8 mouse cellular contexts compared by ENCODE assay signal in the genomic region with DNA sequence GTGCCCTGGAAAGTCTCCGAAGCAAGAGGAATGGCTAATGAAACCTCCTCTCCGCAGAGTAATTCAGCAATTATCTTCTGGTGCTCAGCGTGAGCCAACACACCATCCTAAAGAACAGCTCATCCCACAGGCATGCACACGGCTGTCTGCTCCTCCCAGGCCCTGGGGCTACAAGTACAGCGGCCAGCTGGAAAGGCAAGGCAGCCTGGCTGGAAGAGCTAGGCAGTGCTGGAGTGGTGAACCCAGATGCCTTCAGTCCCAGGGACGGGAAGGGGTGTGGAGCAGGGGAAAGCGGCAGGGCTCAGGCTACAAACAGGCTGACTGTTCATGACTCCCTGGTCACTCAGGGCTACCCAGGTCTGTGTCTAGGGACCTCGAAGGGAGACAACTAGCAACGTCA. TPM values are rescaled to one million over a fixed set of nuclear protein-coding genes. Genes with fewer than 3 reads are reported as not detected.
DNase-seq lines count a peak whose midpoint lies in the region; ATAC-seq and TF ChIP-seq lines count a peak whose summit lies in the region.

No protein-coding gene starts in this region.

- no peak for TF ChIP-seq POLR2A in limb, embryonic 14.5 days (IDR thresholded peaks at IDR 0.05; ENCODE audit: borderline replicate concordance, extremely low read depth, insufficient read depth, insufficient read length)

- TF ChIP-seq CTCF in forebrain, postnatal 0 days (IDR thresholded peaks at IDR 0.05; ENCODE audit: low read depth): no peak

- H3K36me3 ChIP-seq in forebrain, embryonic 10.5 days (replicated peaks): peaks cover 37% of the 10 kb centered on the region
- peaks cover 24% of the 10 kb centered on the region for H3K36me3 ChIP-seq in forebrain, postnatal 0 days (ENCODE audit: insufficient read depth)
- H3K36me3 ChIP-seq in heart, embryonic 10.5 days: peaks cover 20% of the 10 kb centered on the region
- peaks cover 19% of the 10 kb centered on the region for H3K36me3 ChIP-seq in limb, embryonic 14.5 days (ENCODE audit: control insufficient read depth, insufficient read depth, low read length)
- H3K36me3 ChIP-seq in stomach, embryonic 15.5 days: peaks cover 15% of the 10 kb centered on the region; the same call in 1 of the 2 replicates

- no peaks in the 10 kb centered on the region for H3K27me3 ChIP-seq in forebrain, embryonic 10.5 days (ENCODE audit: poor library complexity, severe bottlenecking)
- no peaks in the 10 kb centered on the region for H3K27me3 ChIP-seq in forebrain, postnatal 0 days (ENCODE audit: insufficient read depth, low read length)
- peaks cover 4% of the 10 kb centered on the region; the same call in 1 of the 2 replicates for H3K27me3 ChIP-seq in heart, embryonic 10.5 days (ENCODE audit: insufficient read depth, poor library complexity, severe bottlenecking)
- no peaks in the 10 kb centered on the region for H3K27me3 ChIP-seq in limb, embryonic 14.5 days (ENCODE audit: control insufficient read depth, insufficient read depth, low read length)
- H3K27me3 ChIP-seq in stomach, embryonic 15.5 days (replicated peaks): no peaks in the 10 kb centered on the region

- peaks cover 43% of the 10 kb centered on the region for H3K4me1 ChIP-seq in forebrain, embryonic 10.5 days
- no peaks in the 10 kb centered on the region for H3K4me1 ChIP-seq in forebrain, postnatal 0 days (ENCODE audit: insufficient read depth)
- H3K4me1 ChIP-seq in heart, embryonic 10.5 days: peaks cover 29% of the 10 kb centered on the region
- H3K4me1 ChIP-seq in limb, embryonic 14.5 days (ENCODE audit: control insufficient read depth, insufficient read depth, low read length): peaks cover 2% of the 10 kb centered on the region
- H3K4me1 ChIP-seq in stomach, embryonic 15.5 days: peaks cover 14% of the 10 kb centered on the region

- 66% methylated on average over 9 of the region's 9 CpGs for WGBS in forebrain, embryonic 10.5 days
- WGBS in forebrain, postnatal 0 days: 46% methylated on average over 9 of the region's 9 CpGs
- 47% methylated on average over 9 of the region's 9 CpGs for WGBS in heart, embryonic 10.5 days
- 45% methylated on average over 9 of the region's 9 CpGs for WGBS in limb, embryonic 14.5 days
- 45% methylated on average over 9 of the region's 9 CpGs for WGBS in stomach, embryonic 15.5 days

- no peak for DNase-seq in forebrain, embryonic 10.5 days (ENCODE audit: extremely low spot score, low spot score)
- no peak for DNase-seq in forebrain, postnatal 0 days
- peak; percentile 55 to 65 for DNase-seq in adrenal gland, postnatal 36 days
- no peak for DNase-seq in heart, embryonic 10.5 days (ENCODE audit: low spot score)
- DNase-seq in limb, embryonic 14.5 days (ENCODE audit: low spot score): peak; percentile 40
- no peak for DNase-seq in B cell, adult 2 months
- DNase-seq in right cerebral cortex, adult 2 months (ENCODE audit: low spot score in 2 of 2): no peak

- ATAC-seq in forebrain, postnatal 0 days: no peak
- ATAC-seq in limb, embryonic 14.5 days (ENCODE audit: low FRiP score, low read depth): no peak
- peak; percentile 69; the same call in 1 of the 2 replicates for ATAC-seq in stomach, embryonic 15.5 days (ENCODE audit: insufficient read depth, low FRiP score, low read depth)

- no peaks in the 10 kb centered on the region for H3K9me3 ChIP-seq in forebrain, embryonic 10.5 days
- H3K9me3 ChIP-seq in forebrain, postnatal 0 days (ENCODE audit: low read length): no peaks in the 10 kb centered on the region
- H3K9me3 ChIP-seq in heart, embryonic 10.5 days: no peaks in the 10 kb centered on the region
- H3K9me3 ChIP-seq in limb, embryonic 14.5 days (ENCODE audit: control insufficient read depth, low read length): no peaks in the 10 kb centered on the region
- no peaks in the 10 kb centered on the region for H3K9me3 ChIP-seq in stomach, embryonic 15.5 days

- H3K9ac ChIP-seq in forebrain, postnatal 0 days: no peak overlapping the region; the same call in 1 of the 2 replicates
- no peak overlapping the region for H3K9ac ChIP-seq in limb, embryonic 14.5 days (ENCODE audit: low read depth, low read length, severe bottlenecking)
- no peak overlapping the region for H3K9ac ChIP-seq in stomach, embryonic 15.5 days

- no peak overlapping the region for H3K4me2 ChIP-seq in forebrain, postnatal 0 days (ENCODE audit: low read depth)
- no peak overlapping the region for H3K4me2 ChIP-seq in limb, embryonic 14.5 days (replicated peaks; ENCODE audit: low read depth, low read length, severe bottlenecking)
- H3K4me2 ChIP-seq in stomach, embryonic 15.5 days: no peak overlapping the region

- peak overlapping the region; percentile 6; the same call in 1 of the 2 replicates for H3K4me3 ChIP-seq in forebrain, embryonic 10.5 days
- no peak overlapping the region for H3K4me3 ChIP-seq in forebrain, postnatal 0 days (ENCODE audit: low read depth, low read length)
- no peak overlapping the region for H3K4me3 ChIP-seq in heart, embryonic 10.5 days
- no peak overlapping the region for H3K4me3 ChIP-seq in limb, embryonic 14.5 days (replicated peaks; ENCODE audit: low read length)
- no peak overlapping the region for H3K4me3 ChIP-seq in stomach, embryonic 15.5 days (replicated peaks)

- H3K27ac ChIP-seq in forebrain, embryonic 10.5 days: peak overlapping the region; percentile 63
- no peak overlapping the region for H3K27ac ChIP-seq in forebrain, postnatal 0 days (ENCODE audit: low read depth, low read length)
- peak overlapping the region; percentile 63; the same call in 1 of the 2 replicates for H3K27ac ChIP-seq in heart, embryonic 10.5 days
- H3K27ac ChIP-seq in limb, embryonic 14.5 days (replicated peaks; ENCODE audit: low read depth, low read length): no peak overlapping the region
- H3K27ac ChIP-seq in stomach, embryonic 15.5 days: peak overlapping the region; percentile 57; the same call in 1 of the 2 replicates

RNA-seq across cellular contexts. Expression of gene Bag5, which starts 8.4 kb away (rescaled TPM):
- 56.5 and 57.5 TPM in 2 replicates for polyA plus RNA-seq in forebrain, embryonic 10.5 days (2016; fragmentation: Nextera tagmentation; extraction: Ambion mirVana)
- total RNA-seq in forebrain, postnatal 0 days (2014; rRNA removed): 50.6 and 54.2 TPM in 2 replicates
- polyA plus RNA-seq in forebrain, postnatal 0 days (2015; fragmentation: Nextera tagmentation; extraction: Ambion mirVana): 60.7 and 71.2 TPM in 2 replicates
- total RNA-seq in adrenal gland, postnatal 36 days (2021): 10 to 100 TPM; 37.2 to 39.8 TPM
- 43.7 and 47.7 TPM in 2 replicates for polyA plus RNA-seq in heart, embryonic 10.5 days (2016; fragmentation: Nextera tagmentation; extraction: Ambion mirVana)
- 26.5 and 37.2 TPM in 2 replicates for polyA plus RNA-seq in limb, embryonic 14.5 days (2012; rRNA removed)
- 61.2 and 63.7 TPM in 2 replicates for polyA plus RNA-seq in limb, embryonic 14.5 days (2014; fragmentation: Nextera tagmentation; extraction: Ambion mirVana)
- polyA plus RNA-seq in stomach, embryonic 15.5 days (2015; fragmentation: Nextera tagmentation; extraction: Ambion mirVana): 49.5 and 50.9 TPM in 2 replicates

RNA-seq across cellular contexts. Expression of gene Apopt1, which starts 8.5 kb away (rescaled TPM):
- 57.9 and 62.6 TPM in 2 replicates for polyA plus RNA-seq in forebrain, embryonic 10.5 days (2016; fragmentation: Nextera tagmentation; extraction: Ambion mirVana)
- 27.8 and 30.1 TPM in 2 replicates for total RNA-seq in forebrain, postnatal 0 days (2014; rRNA removed)
- polyA plus RNA-seq in forebrain, postnatal 0 days (2015; fragmentation: Nextera tagmentation; extraction: Ambion mirVana): 52.7 and 59.8 TPM in 2 replicates
- 10 to 100 TPM; 58.8 to 76.2 TPM for total RNA-seq in adrenal gland, postnatal 36 days (2021)
- 53.3 and 55.2 TPM in 2 replicates for polyA plus RNA-seq in heart, embryonic 10.5 days (2016; fragmentation: Nextera tagmentation; extraction: Ambion mirVana)
- 32.7 and 39.7 TPM in 2 replicates for polyA plus RNA-seq in limb, embryonic 14.5 days (2012; rRNA removed)
- polyA plus RNA-seq in limb, embryonic 14.5 days (2014; fragmentation: Nextera tagmentation; extraction: Ambion mirVana): 50.7 and 52.3 TPM in 2 replicates
- polyA plus RNA-seq in stomach, embryonic 15.5 days (2015; fragmentation: Nextera tagmentation; extraction: Ambion mirVana): 46.4 and 51.3 TPM in 2 replicates

RNA-seq across cellular contexts. Expression of gene Trmt61a, which starts 26.7 kb away (rescaled TPM):
- 23.7 and 23.8 TPM in 2 replicates for polyA plus RNA-seq in forebrain, embryonic 10.5 days (2016; fragmentation: Nextera tagmentation; extraction: Ambion mirVana)
- total RNA-seq in forebrain, postnatal 0 days (2014; rRNA removed): 15.9 and 19.6 TPM in 2 replicates
- polyA plus RNA-seq in forebrain, postnatal 0 days (2015; fragmentation: Nextera tagmentation; extraction: Ambion mirVana): 8.8 and 10.9 TPM in 2 replicates
- 10 to 100 TPM; 15.7 to 18.6 TPM for total RNA-seq in adrenal gland, postnatal 36 days (2021)
- 12.7 and 18.9 TPM in 2 replicates for polyA plus RNA-seq in heart, embryonic 10.5 days (2016; fragmentation: Nextera tagmentation; extraction: Ambion mirVana)
- 30.8 and 47.4 TPM in 2 replicates for polyA plus RNA-seq in limb, embryonic 14.5 days (2012; rRNA removed)
- 7.2 and 7.3 TPM in 2 replicates for polyA plus RNA-seq in limb, embryonic 14.5 days (2014; fragmentation: Nextera tagmentation; extraction: Ambion mirVana)
- 14.6 TPM in 2 replicates for polyA plus RNA-seq in stomach, embryonic 15.5 days (2015; fragmentation: Nextera tagmentation; extraction: Ambion mirVana)

RNA-seq across cellular contexts. Expression of gene Ckb, which starts 32.5 kb away (rescaled TPM):
- polyA plus RNA-seq in forebrain, embryonic 10.5 days (2016; fragmentation: Nextera tagmentation; extraction: Ambion mirVana): 1,567 and 1,577 TPM in 2 replicates
- 1,430 and 1,456 TPM in 2 replicates for total RNA-seq in forebrain, postnatal 0 days (2014; rRNA removed)
- polyA plus RNA-seq in forebrain, postnatal 0 days (2015; fragmentation: Nextera tagmentation; extraction: Ambion mirVana): 1,561 and 1,650 TPM in 2 replicates
- total RNA-seq in adrenal gland, postnatal 36 days (2021): 10 to 100 TPM; 34.2 to 53.4 TPM
- polyA plus RNA-seq in heart, embryonic 10.5 days (2016; fragmentation: Nextera tagmentation; extraction: Ambion mirVana): 408 and 575 TPM in 2 replicates
- polyA plus RNA-seq in limb, embryonic 14.5 days (2012; rRNA removed): 133 and 168 TPM in 2 replicates
- 94.7 and 106 TPM in 2 replicates for polyA plus RNA-seq in limb, embryonic 14.5 days (2014; fragmentation: Nextera tagmentation; extraction: Ambion mirVana)
- polyA plus RNA-seq in stomach, embryonic 15.5 days (2015; fragmentation: Nextera tagmentation; extraction: Ambion mirVana): 607 and 634 TPM in 2 replicates

RNA-seq across cellular contexts. Expression of gene Klc1, which starts 54.0 kb away (rescaled TPM):
- 137 and 141 TPM in 2 replicates for polyA plus RNA-seq in forebrain, embryonic 10.5 days (2016; fragmentation: Nextera tagmentation; extraction: Ambion mirVana)
- total RNA-seq in forebrain, postnatal 0 days (2014; rRNA removed): 596 and 608 TPM in 2 replicates
- polyA plus RNA-seq in forebrain, postnatal 0 days (2015; fragmentation: Nextera tagmentation; extraction: Ambion mirVana): 592 and 640 TPM in 2 replicates
- total RNA-seq in adrenal gland, postnatal 36 days (2021): 100 to 1,000 TPM in 1 of 2 experiments, 10 to 100 TPM in 1; 94.0 to 130 TPM
- 109 and 116 TPM in 2 replicates for polyA plus RNA-seq in heart, embryonic 10.5 days (2016; fragmentation: Nextera tagmentation; extraction: Ambion mirVana)
- polyA plus RNA-seq in limb, embryonic 14.5 days (2012; rRNA removed): 121 and 137 TPM in 2 replicates
- 104 and 110 TPM in 2 replicates for polyA plus RNA-seq in limb, embryonic 14.5 days (2014; fragmentation: Nextera tagmentation; extraction: Ambion mirVana)
- 97.8 and 113 TPM in 2 replicates for polyA plus RNA-seq in stomach, embryonic 15.5 days (2015; fragmentation: Nextera tagmentation; extraction: Ambion mirVana)

Comparison
In these comparisons a context has a peak if more than half of its experiments do, and no peak if none do; other contexts are left out.
1. H3K27ac ChIP-seq: peak in forebrain, embryonic 10.5 days (single experiment), heart, embryonic 10.5 days (single experiment) and stomach, embryonic 15.5 days (single experiment); none in forebrain, postnatal 0 days (single experiment) and limb, embryonic 14.5 days (single experiment).
2. DNase-seq: peak in adrenal gland, postnatal 36 days (2 of 2) and limb, embryonic 14.5 days (single experiment); none in forebrain, embryonic 10.5 days (single experiment), forebrain, postnatal 0 days (single experiment), heart, embryonic 10.5 days (single experiment), B cell, adult 2 months (0 of 2) and right cerebral cortex, adult 2 months (0 of 2).